7 mouse cellular contexts compared by ENCODE assay signal in genomic region chr8:103272305-103273079, GRCm38 (mm10).
A peak's percentile ranks its signal among the peaks of the same experiment; 100 is the strongest.
DNase-seq lines count a peak whose midpoint lies in the region; ATAC-seq lines count a peak whose summit lies in the region.

No protein-coding gene starts in this region.

- H3K4me2 ChIP-seq in forebrain, embryonic 16.5 days (ENCODE audit: low read length) = no peak overlapping the region

- no peaks in the 10 kb centered on the region for H3K36me3 ChIP-seq in forebrain, embryonic 16.5 days (ENCODE audit: control insufficient read depth, insufficient read depth)
- H3K36me3 ChIP-seq in limb, embryonic 10.5 days = no peaks in the 10 kb centered on the region

- H3K4me1 ChIP-seq in forebrain, embryonic 16.5 days (replicated peaks; ENCODE audit: control insufficient read depth, insufficient read depth, low read length) = peaks cover 8% of the 10 kb centered on the region; the same call in 1 of the 2 replicates
- peaks cover 35% of the 10 kb centered on the region for H3K4me1 ChIP-seq in limb, embryonic 10.5 days

- 5% methylated on average over 5 of the region's 5 CpGs for WGBS in forebrain, embryonic 16.5 days
- 21% methylated on average over 5 of the region's 5 CpGs for WGBS in limb, embryonic 10.5 days

- peak; percentile 88 for DNase-seq in 3T3-L1 (ENCODE audit: low read depth, low spot score)
- DNase-seq in NIH3T3 (ENCODE audit: low read depth) = peak; percentile 82
- peak; percentile 41 for DNase-seq in limb, embryonic 10.5 days (ENCODE audit: low spot score)
- DNase-seq in retina, postnatal 1 day = peak; percentile 44
- DNase-seq in urinary bladder, adult 18-20 months (ENCODE audit: low spot score in 2 of 2) = no peak

- no peaks in the 10 kb centered on the region for H3K27me3 ChIP-seq in forebrain, embryonic 16.5 days (replicated peaks; ENCODE audit: control insufficient read depth, insufficient read depth, low read length)
- no peaks in the 10 kb centered on the region for H3K27me3 ChIP-seq in limb, embryonic 10.5 days (ENCODE audit: low read depth, poor library complexity, severe bottlenecking)

- H3K27ac ChIP-seq in forebrain, embryonic 16.5 days (ENCODE audit: low read length) = 0 out of 2 replicates have a peak overlapping the region, but pooled peaks have one; percentile 6
- H3K27ac ChIP-seq in limb, embryonic 10.5 days = peak overlapping the region; percentile 81

- no peak overlapping the region for H3K4me3 ChIP-seq in forebrain, embryonic 16.5 days (replicated peaks; ENCODE audit: low read length)
- H3K4me3 ChIP-seq in limb, embryonic 10.5 days = no peak overlapping the region

- no peaks in the 10 kb centered on the region for H3K9me3 ChIP-seq in forebrain, embryonic 16.5 days (ENCODE audit: control insufficient read depth, low read length)
- no peaks in the 10 kb centered on the region for H3K9me3 ChIP-seq in limb, embryonic 10.5 days (replicated peaks)

- H3K9ac ChIP-seq in forebrain, embryonic 16.5 days (replicated peaks; ENCODE audit: low read depth, low read length) = no peak overlapping the region

- peak; percentile 95 for ATAC-seq in forebrain, embryonic 16.5 days
- no peak for ATAC-seq in erythroblast, adult 5-6 weeks (replicated peaks; ENCODE audit: low FRiP score, poor library complexity, severe bottlenecking)

Comparison
In these comparisons a context has a peak if more than half of its experiments do, and no peak if none do; other contexts are left out.
1. DNase-seq: peak in 3T3-L1 (single experiment), NIH3T3 (single experiment), limb, embryonic 10.5 days (single experiment) and retina, postnatal 1 day (single experiment); none in urinary bladder, adult 18-20 months (0 of 2).